Mouse (Mus musculus): ENCODE data around the gene Cep295. TPM values are rescaled to one million over a fixed set of nuclear protein-coding genes. Genes with fewer than 3 reads are reported as not detected.
A peak's percentile ranks its signal among the peaks of the same experiment; 100 is the strongest.
"Not testable (repeated sequence)": the region's sequence is repeated elsewhere in the genome, so short reads cannot be mapped to it uniquely, and the experiment has no call there.

The Cep295 gene
- polyA plus RNA-seq, 1 experiment from 2014 or later, result 16.1 TPM

DNA sequence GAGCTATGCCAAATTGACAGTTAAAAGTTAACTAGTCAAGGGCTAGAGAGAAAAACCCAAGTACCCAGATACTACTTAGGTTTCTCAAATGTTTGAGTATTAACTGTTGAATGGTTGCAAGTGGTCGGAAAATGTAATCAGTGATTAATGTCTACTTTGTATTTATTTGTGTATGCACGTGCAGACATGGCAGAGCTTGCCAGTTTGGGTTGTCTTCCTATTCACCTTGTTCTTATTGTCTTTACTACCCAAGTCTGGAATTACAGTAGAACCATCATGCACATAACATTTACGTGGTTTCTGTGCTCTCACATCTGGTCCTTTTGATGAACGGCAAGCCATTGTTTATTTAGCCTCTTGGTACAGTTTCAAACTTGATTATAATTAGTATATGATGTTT is 48.2 kb downstream of the Cep295 start:
- no peak overlapping the region for H3K27ac ChIP-seq
- no peak for ATAC-seq (ENCODE audit: low FRiP score)
- H3K4me1 ChIP-seq (replicated peaks; ENCODE audit: control insufficient read depth, insufficient read depth, low read length), result peaks cover 28% of the 10 kb centered on the region
- H3K4me3 ChIP-seq (replicated peaks; ENCODE audit: low read length), result no peak overlapping the region
- H3K4me2 ChIP-seq (replicated peaks), result no peak overlapping the region
- DNase-seq (ENCODE audit: low spot score), result no peak
- no peaks in the 10 kb centered on the region for H3K27me3 ChIP-seq (ENCODE audit: control insufficient read depth, insufficient read depth, low read length)
- peaks cover 70% of the 10 kb centered on the region for H3K36me3 ChIP-seq (replicated peaks; ENCODE audit: control insufficient read depth, insufficient read depth)
- no peaks in the 10 kb centered on the region for H3K9me3 ChIP-seq (ENCODE audit: control insufficient read depth, low read length)
- 86% methylated on average over 4 of the region's 4 CpGs for WGBS
- peak overlapping the region; percentile 25; the same call in 1 of the 2 replicates for H3K9ac ChIP-seq

DNA sequence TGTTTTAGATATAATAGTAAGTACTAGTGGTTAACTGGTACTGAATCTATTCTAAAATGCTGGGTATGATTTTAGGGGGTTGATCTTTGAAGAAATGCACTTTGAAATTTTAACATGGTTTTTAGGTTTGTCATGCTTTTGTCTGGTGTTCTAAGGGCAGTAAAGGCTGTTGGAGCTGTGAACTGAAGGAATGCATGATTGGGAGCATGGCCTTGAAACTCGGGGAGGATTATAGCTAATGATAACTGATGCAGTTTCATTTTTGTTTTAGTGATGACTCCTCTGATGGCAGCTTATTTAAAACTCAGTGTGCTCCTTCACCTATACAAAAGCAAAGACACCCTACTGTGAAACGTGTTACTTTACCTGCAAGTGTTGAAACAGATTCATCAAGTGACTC is 49.3 kb downstream of the Cep295 start:
- Histone ChIP-seq H3K9me3 (ENCODE audit: control insufficient read depth, low read length) (no peaks in the 10 kb centered on the region), H3K9ac (no peak overlapping the region), H3K27me3 (ENCODE audit: control insufficient read depth, insufficient read depth, low read length) (no peaks in the 10 kb centered on the region), H3K4me3 (replicated peaks; ENCODE audit: low read length) (peak overlapping the region; percentile 57; the same call in 1 of the 2 replicates), H3K4me2 (replicated peaks) (peak overlapping the region; percentile 73; the same call in 1 of the 2 replicates), H3K27ac (no peak overlapping the region), H3K4me1 (replicated peaks; ENCODE audit: control insufficient read depth, insufficient read depth, low read length) (peaks cover 28% of the 10 kb centered on the region), H3K36me3 (replicated peaks; ENCODE audit: control insufficient read depth, insufficient read depth) (peaks cover 59% of the 10 kb centered on the region)
- ATAC-seq (ENCODE audit: low FRiP score), result no peak
- DNase-seq (ENCODE audit: low spot score), result no peak
- WGBS, result 68% methylated on average over 2 of the region's 2 CpGs

DNA sequence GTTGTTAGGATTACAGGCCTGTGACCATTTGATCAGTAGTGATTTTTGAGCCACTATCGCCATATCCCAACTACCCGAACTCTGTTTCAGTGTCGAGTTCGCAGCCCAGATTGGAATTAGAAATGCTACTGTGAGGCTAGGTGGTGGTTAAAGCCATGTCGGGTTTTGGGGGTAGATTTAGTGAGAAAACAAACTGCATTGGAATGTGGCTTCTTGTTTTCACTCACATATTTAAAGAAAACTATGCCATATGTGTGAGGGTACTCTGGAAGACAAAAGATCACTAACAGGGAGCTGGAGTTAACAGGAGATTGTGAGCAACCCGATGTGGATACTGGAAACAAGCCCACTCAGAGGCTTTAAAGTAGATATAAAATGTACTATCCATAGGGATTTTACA is 50.3 kb downstream of the Cep295 start:
- ATAC-seq (ENCODE audit: low FRiP score) (no peak), DNase-seq (ENCODE audit: low spot score) (no peak)
- Histone ChIP-seq H3K4me1 (replicated peaks; ENCODE audit: control insufficient read depth, insufficient read depth, low read length) (peaks cover 28% of the 10 kb centered on the region), H3K4me2 (replicated peaks) (peak overlapping the region; percentile 73), H3K36me3 (replicated peaks; ENCODE audit: control insufficient read depth, insufficient read depth) (peaks cover 49% of the 10 kb centered on the region), H3K27me3 (ENCODE audit: control insufficient read depth, insufficient read depth, low read length) (no peaks in the 10 kb centered on the region), H3K9me3 (ENCODE audit: control insufficient read depth, low read length) (no peaks in the 10 kb centered on the region), H3K9ac (peak overlapping the region; percentile 80), H3K27ac (no peak overlapping the region), H3K4me3 (replicated peaks; ENCODE audit: low read length) (peak overlapping the region; percentile 57)
- WGBS, result 9% methylated on average over 6 of the region's 6 CpGs

DNA sequence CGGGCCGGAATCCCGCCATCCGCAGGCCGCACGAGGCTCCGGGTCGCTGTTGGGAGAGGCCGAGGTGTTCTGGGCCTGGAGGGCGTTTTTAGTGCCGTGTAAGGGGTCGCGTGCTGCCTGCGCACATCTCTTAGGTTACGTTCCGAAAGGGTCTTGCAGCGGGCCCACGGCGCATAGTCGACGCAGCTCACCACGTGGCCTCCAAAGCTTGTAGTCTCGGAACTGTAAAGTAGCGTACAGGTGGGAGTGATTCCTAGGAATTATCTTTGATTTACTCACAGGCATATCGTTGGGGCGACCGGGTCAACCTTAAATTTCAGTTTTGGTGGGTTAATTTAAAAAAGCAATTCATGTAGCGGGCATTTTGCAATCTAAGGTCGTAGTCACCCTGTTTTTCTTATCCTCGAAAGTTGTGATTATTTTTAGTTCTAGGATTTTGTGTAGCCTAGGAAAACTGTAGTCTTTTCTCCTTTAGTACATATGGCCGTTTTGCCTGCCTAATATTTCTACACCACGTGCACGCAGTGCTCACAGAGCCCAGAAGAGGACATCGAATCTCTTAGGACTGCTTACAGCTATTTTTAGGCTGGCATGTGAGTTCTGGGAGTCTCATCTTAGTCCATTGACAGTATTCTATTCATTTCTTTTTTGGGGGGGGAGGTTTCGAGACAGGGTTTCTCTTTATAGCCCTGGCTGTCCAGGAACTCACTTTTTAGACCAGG is 51.0 kb downstream of the Cep295 start, which contains the start of gene 4931406C07Rik:
Gene 4931406C07Rik, minus strand, starts transcription at position 51 of the 722 bp plus-strand sequence.
- peak within 1 kb of the TSS; percentile 85 for H3K27ac ChIP-seq
- ATAC-seq (ENCODE audit: low FRiP score) (peak; percentile 90), DNase-seq (ENCODE audit: low spot score) (peak; percentile 62)
- H3K4me1 ChIP-seq (replicated peaks; ENCODE audit: control insufficient read depth, insufficient read depth, low read length), result peaks cover 28% of the 10 kb centered on the region
- H3K36me3 ChIP-seq (replicated peaks; ENCODE audit: control insufficient read depth, insufficient read depth), result peaks cover 42% of the 10 kb centered on the region
- H3K9ac ChIP-seq, result peak within 1 kb of the TSS; percentile 80
- H3K9me3 ChIP-seq (ENCODE audit: control insufficient read depth, low read length), result no peaks in the 10 kb centered on the region
- H3K4me3 ChIP-seq (replicated peaks; ENCODE audit: low read length), result peak within 1 kb of the TSS; percentile 57
- H3K4me2 ChIP-seq (replicated peaks), result peak within 1 kb of the TSS; percentile 73
- under 1% methylated on average over 35 of the region's 35 CpGs for whole genome bisulfite sequencing
- no peaks in the 10 kb centered on the region for H3K27me3 ChIP-seq (ENCODE audit: control insufficient read depth, insufficient read depth, low read length)

DNA sequence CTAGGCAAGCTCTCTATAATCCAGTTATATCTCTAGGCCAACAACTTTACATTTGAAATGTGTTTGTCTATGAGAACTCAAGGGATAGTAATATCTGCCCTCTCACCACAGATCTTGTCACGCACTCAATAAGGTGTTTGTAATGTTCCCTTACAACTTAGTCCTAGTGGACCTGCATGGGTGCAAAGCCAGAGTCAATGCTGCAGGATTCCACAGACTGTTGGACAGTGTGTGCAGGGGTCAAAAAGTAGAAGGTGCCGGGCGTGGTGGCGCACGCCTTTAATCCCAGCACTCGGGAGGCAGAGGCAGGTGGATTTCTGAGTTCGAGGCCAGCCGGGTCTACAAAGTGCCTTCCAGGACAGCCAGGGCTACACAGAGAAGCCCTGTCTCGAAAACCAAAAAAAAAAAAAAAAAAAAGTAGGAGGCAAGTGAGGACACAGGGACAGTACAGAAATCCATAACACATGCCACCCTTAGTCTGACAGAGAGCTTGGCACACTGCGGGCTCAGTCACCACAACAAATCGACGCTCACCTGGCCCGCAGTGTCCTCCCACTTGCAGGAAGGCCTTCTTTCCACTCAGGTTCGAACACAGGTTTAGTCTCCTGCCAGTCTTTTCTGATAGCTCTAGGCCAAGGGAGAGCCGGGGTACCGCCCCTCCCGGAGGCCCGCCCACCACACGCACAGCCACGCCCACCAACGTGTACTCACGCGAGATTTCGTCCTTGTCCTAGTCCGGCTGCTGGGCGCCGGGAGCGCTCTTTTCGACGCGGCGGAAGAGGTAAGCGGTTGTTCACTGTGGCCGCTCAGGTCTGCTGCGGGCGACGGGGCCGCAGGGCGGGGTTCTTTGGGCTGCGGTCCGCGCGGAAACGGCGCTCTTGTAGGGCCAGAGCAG is 51.8 kb downstream of the Cep295 start, which contains the start of gene Taf1d:
Gene Taf1d, plus strand, starts transcription at position 712 of the 895 bp plus-strand sequence.
- no peaks in the 10 kb centered on the region for H3K27me3 ChIP-seq (ENCODE audit: control insufficient read depth, insufficient read depth, low read length)
- 12% methylated on average over 45 of the region's 45 CpGs for WGBS
- DNase-seq (ENCODE audit: low spot score), result peak; percentile 98

DNA sequence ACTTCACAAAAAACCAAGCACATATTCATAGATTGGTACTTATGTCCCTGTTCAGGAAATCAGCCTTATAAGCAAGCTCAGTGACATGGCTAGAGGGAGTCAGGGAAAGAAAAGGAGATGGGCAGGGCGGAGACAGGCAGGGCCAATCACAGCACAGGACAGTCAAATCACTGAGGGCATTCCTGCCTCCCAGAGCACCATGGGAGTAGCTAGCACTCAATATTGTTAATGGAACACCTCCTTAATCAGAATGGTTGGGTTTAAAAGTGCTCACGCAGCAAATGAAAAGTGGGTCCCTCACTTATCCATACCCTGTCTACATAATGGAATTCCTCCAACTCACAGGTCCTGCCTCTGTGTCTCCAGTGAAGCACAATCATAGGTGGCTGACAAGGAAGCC is 54.7 kb downstream of the Cep295 start:
- peaks cover 5% of the 10 kb centered on the region; the same call in 1 of the 2 replicates for H3K36me3 ChIP-seq (replicated peaks; ENCODE audit: control insufficient read depth, insufficient read depth)
- DNase-seq (ENCODE audit: low spot score) (no peak), ATAC-seq (ENCODE audit: low FRiP score) (no peak)
- no peak overlapping the region for H3K4me2 ChIP-seq (replicated peaks)
- WGBS, result 68% methylated on average over 2 of the region's 2 CpGs
- H3K27me3 ChIP-seq (ENCODE audit: control insufficient read depth, insufficient read depth, low read length), result no peaks in the 10 kb centered on the region
- H3K27ac ChIP-seq, result no peak overlapping the region
- no peak overlapping the region for H3K9ac ChIP-seq
- peaks cover 12% of the 10 kb centered on the region for H3K4me1 ChIP-seq (replicated peaks; ENCODE audit: control insufficient read depth, insufficient read depth, low read length)
- no peaks in the 10 kb centered on the region for H3K9me3 ChIP-seq (ENCODE audit: control insufficient read depth, low read length)
- no peak overlapping the region for H3K4me3 ChIP-seq (replicated peaks; ENCODE audit: low read length)

More for the DNA sequence above, 51.8 kb downstream of the Cep295 start, which contains the start of gene Taf1d:
- H3K9me3 ChIP-seq (ENCODE audit: control insufficient read depth, low read length), result no peaks in the 10 kb centered on the region
- H3K4me3 ChIP-seq (replicated peaks; ENCODE audit: low read length), result peak within 1 kb of the TSS; percentile 57
- H3K4me2 ChIP-seq (replicated peaks), result peak within 1 kb of the TSS; percentile 73
- H3K9ac ChIP-seq, result peak within 1 kb of the TSS; percentile 80
- peaks cover 34% of the 10 kb centered on the region for H3K36me3 ChIP-seq (replicated peaks; ENCODE audit: control insufficient read depth, insufficient read depth)
- peak within 1 kb of the TSS; percentile 85 for H3K27ac ChIP-seq
- peak; percentile 99 for ATAC-seq (ENCODE audit: low FRiP score)
- peaks cover 28% of the 10 kb centered on the region for H3K4me1 ChIP-seq (replicated peaks; ENCODE audit: control insufficient read depth, insufficient read depth, low read length)

DNA sequence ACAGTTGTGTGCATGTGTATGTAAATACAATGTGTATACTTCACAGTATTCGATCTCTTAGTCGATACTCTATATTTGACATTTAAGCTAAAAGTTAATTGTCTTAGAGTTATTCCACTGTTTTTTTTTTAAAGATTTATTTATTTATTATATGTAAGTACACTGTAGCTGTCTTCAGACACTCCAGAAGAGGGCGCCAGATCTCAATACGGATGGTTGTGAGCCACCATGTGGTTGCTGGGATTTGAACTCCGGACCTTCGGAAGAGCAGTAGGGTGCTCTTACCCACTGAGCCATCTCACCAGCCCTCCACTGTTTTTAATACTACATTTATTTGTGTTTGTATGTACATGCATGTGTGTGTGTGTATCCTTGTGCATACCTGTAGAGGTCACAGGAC is 55.6 kb downstream of the Cep295 start:
- H3K4me1 ChIP-seq (replicated peaks; ENCODE audit: control insufficient read depth, insufficient read depth, low read length), result not testable (repeated sequence)

DNA sequence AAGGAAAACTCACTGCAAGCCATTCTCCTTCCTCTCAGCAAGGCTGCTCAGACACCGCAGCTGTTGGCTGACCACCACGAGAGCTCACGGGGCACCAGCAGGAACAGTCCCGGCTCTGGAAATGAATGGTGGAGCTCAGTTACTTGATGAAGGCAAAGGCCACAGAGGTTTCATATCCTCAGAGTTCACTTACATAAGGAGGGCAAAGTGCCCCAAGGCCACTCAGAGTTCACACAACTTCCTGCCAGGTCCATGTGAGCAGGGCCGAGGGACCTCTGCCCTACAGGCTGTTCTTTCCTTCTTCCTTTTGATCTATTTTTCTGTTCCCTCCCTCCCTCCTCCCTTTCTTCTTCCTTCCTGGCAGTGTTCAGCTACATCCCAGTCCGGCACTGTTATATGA is 56.2 kb downstream of the Cep295 start:
- Histone ChIP-seq H3K4me1 (replicated peaks; ENCODE audit: control insufficient read depth, insufficient read depth, low read length) (no peaks in the 10 kb centered on the region), H3K27me3 (ENCODE audit: control insufficient read depth, insufficient read depth, low read length) (no peaks in the 10 kb centered on the region), H3K27ac (peak overlapping the region; percentile 45; the same call in 1 of the 2 replicates), H3K9me3 (ENCODE audit: control insufficient read depth, low read length) (no peaks in the 10 kb centered on the region), H3K36me3 (replicated peaks; ENCODE audit: control insufficient read depth, insufficient read depth) (peaks cover 11% of the 10 kb centered on the region), H3K4me2 (replicated peaks) (no peak overlapping the region), H3K9ac (no peak overlapping the region), H3K4me3 (replicated peaks; ENCODE audit: low read length) (no peak overlapping the region)
- DNase-seq (ENCODE audit: low spot score), result no peak
- WGBS, result 63% methylated on average over 6 of the region's 6 CpGs
- no peak for ATAC-seq (ENCODE audit: low FRiP score)

More for the DNA sequence above, 55.6 kb downstream of the Cep295 start:
- not testable (repeated sequence) for H3K9me3 ChIP-seq (ENCODE audit: control insufficient read depth, low read length); H3K27me3 ChIP-seq (ENCODE audit: control insufficient read depth, insufficient read depth, low read length); H3K4me2 ChIP-seq (replicated peaks); H3K27ac ChIP-seq; DNase-seq (ENCODE audit: low spot score); H3K9ac ChIP-seq; H3K36me3 ChIP-seq (replicated peaks; ENCODE audit: control insufficient read depth, insufficient read depth); ATAC-seq (ENCODE audit: low FRiP score); H3K4me3 ChIP-seq (replicated peaks; ENCODE audit: low read length)
- 78% methylated on average over 6 of the region's 6 CpGs for WGBS

DNA sequence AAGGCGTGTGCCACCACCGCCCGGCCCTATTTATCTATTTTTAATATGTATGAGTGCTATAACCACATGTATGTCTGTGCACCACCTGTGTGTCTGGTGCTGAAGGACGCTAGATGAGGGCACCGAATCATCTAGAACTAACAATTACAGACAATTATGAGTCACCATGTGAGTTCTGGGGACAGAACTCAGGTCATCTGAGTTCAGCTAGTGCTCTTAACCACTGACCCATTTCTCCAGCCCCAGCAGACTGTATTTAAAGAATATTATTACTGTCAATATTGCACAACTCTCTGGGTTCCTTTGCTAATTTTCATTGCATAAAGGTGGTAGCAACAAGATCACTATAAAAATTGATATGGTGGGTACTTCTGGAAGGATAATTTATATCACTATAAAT is 57.5 kb downstream of the Cep295 start:
- Histone ChIP-seq H3K27ac (no peak overlapping the region), H3K4me3 (replicated peaks; ENCODE audit: low read length) (no peak overlapping the region), H3K9me3 (ENCODE audit: control insufficient read depth, low read length) (no peaks in the 10 kb centered on the region), H3K9ac (no peak overlapping the region), H3K27me3 (ENCODE audit: control insufficient read depth, insufficient read depth, low read length) (no peaks in the 10 kb centered on the region), H3K4me1 (replicated peaks; ENCODE audit: control insufficient read depth, insufficient read depth, low read length) (no peaks in the 10 kb centered on the region), H3K36me3 (replicated peaks; ENCODE audit: control insufficient read depth, insufficient read depth) (peaks cover 12% of the 10 kb centered on the region), H3K4me2 (replicated peaks) (no peak overlapping the region)
- 91% methylated on average over 5 of the region's 5 CpGs for WGBS
- DNase-seq (ENCODE audit: low spot score) (no peak), ATAC-seq (ENCODE audit: low FRiP score) (no peak)

All from hindbrain, embryonic 14.5 days (tissue).